Mouse (Mus musculus) frontal cortex, postnatal 36 days (tissue): ENCODE results near the gene Tyrp1.

Experiments used
- DNase-seq, 2 experiments: peaks; one replicate each; pipeline ENCODE4 v3.0.0; 2022; ENCODE audit warnings: low spot score in 2 of 2

Gene Tyrp1

GRCm38 (mm10) chr4:80834050-80834449 lies at the start of gene Tyrp1:
Gene Tyrp1 (plus strand): TSS chr4:80834123.
- no peak for DNase-seq

GRCm38 (mm10) chr4:80788339-80788738 lies 45.6 kb upstream of the Tyrp1 start:
- no peak for DNase-seq

- DNase-seq: no peak
These were observed 14.4 kb upstream of the Tyrp1 start for GRCm38 (mm10) chr4:80819511-80819910.

DNA sequence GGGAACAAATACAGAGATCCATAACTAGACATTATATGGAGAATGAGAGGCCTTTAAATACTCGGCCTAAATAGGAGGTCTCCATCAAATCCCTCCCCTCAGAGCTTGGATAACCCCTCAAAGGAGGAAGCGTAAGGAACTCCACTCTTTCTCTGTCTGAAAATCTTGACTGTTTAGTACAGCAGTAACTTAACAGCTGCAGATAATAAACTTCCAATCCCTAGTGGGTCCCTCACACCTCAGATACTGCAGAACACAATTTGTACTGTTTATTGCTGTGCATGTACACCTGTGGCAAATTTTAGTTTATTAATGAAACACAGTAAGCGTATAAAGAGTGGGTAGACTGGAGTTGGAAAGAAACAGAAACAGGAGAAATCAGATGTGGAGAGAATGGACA lies 12.0 kb upstream of the Tyrp1 start:
- no peak for DNase-seq

DNA sequence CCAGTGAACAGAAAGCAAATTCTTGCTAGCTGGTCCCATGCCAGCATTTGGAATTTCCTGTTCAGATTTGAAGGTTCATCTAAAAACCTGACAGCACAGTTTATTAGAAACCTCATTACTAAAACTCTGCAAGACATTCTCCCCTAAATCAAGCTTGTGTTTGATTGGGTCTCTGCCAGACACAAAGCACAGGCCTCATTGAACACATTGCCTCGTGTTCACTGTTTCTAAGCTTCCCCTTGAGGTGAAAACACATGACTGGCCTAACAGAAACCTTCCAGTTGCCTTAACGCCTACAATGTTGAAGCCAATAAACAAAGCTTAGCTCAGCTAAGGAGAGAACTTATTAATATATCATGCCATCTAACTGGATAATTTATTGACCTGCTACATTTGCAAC lies 5.7 kb upstream of the Tyrp1 start:
- no peak for DNase-seq

- no peak for DNase-seq
These were observed 5.4 kb downstream of the Tyrp1 start for GRCm38 (mm10) chr4:80839317-80839716.

GRCm38 (mm10) chr4:80841980-80842379 lies 8.1 kb downstream of the Tyrp1 start:
- no peak for DNase-seq

DNA sequence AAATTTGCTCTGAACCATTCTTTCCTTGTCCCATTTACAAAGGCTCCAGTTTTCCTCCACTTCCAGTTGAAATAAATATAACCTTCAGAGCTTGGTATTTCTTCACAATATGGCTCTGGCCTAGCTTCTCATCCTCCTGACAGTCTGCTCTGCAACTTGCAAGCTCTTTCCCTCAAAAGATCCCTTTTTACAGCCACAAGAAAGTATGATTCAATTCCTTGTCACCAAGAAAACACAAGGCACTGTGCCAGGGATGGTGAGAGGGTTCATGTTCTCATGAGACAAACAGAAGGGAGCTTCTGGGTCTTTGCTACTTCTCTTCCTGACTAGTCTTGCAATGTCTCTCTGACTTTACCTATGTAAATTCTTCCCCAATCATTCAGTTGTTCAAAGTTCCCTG lies 9.8 kb downstream of the Tyrp1 start:
- DNase-seq: peak; percentile 11 to 34

GRCm38 (mm10) chr4:80846052-80846451 lies 12.1 kb downstream of the Tyrp1 start:
- DNase-seq: no peak

GRCm38 (mm10) chr4:80852590-80853425 lies 18.9 kb downstream of the Tyrp1 start:
- no peak for DNase-seq

- peak; percentile 26 to 34 for DNase-seq
These were observed 21.6 kb downstream of the Tyrp1 start for GRCm38 (mm10) chr4:80855495-80855894.

DNA sequence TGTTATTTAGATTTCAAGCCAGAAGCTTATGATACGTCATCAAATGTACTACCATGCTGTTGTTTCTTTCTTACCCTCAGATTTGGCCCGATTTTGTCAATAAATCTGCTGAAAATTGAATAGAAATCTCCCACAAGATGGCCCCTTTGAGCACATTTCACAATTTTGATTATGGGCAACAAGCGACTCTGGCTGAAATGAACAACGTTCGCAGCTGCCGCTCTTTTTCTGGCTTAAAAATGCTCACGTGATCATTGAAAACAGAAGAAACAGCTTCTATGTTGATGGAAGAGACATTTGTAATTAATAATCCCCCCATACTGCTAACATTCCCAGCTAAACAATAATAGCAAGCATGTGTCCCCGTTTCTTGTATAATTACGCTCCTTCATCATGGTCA lies 29.0 kb downstream of the Tyrp1 start:
- DNase-seq: no peak

- DNase-seq: no peak
These were observed 30.0 kb downstream of the Tyrp1 start for GRCm38 (mm10) chr4:80863906-80864305.

GRCm38 (mm10) chr4:80864511-80864922 lies 30.6 kb downstream of the Tyrp1 start:
- peak; percentile 72 to 87 for DNase-seq

DNA sequence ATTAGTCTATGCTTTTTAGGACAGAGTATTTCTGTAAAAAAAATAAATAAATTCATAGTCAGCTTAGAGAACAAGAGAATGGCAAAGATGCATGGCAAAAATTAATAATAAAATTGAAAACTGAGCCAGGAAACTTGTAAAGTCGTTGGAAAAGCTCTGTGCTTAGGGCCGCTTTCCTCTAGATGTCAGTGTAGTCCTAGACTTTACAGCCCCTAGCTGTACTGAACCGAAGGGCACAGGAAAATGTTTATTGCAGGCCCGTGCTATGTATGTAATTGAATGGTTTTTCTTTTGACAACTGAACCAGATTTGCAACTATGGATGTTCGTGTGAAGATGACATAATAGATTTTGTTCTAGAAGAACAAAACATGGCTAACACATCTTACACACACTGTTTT lies 32.1 kb downstream of the Tyrp1 start:
- DNase-seq: peak in 1 of 2 experiments; percentile 30

- DNase-seq: no peak
These were observed 35.7 kb downstream of the Tyrp1 start for GRCm38 (mm10) chr4:80869598-80869997.

DNA sequence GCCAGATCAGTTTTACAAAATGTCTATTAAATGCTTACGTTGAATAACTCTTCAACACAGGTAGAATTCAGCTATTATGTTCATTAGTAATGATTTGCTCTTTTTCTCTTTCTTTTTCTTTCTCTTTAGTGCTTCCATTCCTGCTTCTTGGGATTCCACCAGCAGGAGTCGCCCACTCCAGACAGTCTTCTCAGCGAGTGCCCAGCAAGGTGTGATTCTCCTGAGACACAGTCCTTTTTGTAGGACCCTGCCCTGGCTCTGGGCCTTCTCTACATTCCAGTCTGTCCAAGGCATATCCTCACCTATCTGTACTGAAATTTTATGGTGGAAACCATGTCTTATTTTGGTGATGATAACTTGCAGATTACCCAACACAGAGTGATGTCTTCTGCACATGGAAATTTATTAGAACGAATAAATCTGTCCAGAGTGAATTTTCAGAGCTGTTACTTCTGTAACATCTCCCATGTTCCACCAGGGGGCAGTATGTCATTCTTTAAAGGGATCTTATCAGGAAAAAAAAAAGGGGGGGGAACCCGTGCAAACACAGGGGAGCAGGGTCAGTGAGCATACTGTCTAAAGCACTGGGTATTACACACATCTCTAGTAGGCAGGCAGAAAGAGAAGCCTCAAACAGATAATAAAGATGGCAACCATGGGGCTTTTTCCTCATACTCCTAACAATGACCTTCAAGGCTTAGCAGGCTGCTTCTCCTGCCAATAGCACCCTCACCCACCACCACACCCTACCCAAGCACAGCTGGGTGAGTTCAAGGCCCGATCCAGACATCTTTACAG lies 39.1 kb downstream of the Tyrp1 start:
- no peak for DNase-seq

GRCm38 (mm10) chr4:80874121-80874859 lies 40.4 kb downstream of the Tyrp1 start:
- DNase-seq: no peak

DNA sequence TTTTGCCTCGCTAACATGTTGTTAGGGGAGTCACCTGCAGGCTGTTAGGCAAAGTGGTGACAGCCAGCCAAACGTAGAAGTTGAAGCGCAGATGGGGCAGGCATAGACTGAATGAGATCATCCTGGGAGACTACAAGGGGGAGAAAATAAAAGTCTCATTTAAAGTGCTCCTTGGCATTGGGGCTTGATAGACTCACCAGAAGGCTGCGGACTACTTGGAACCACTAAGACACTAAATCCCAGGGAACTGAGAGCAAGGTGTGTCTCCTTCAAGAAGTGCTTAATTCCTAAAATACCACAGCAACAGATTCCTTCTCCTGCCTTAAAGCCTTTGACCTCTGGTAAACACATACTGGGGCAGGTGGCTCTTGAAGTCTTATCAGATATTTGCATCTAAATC lies 41.1 kb downstream of the Tyrp1 start:
- no peak for DNase-seq

- DNase-seq: no peak
These were observed 48.2 kb downstream of the Tyrp1 start for GRCm38 (mm10) chr4:80881996-80882599.

GRCm38 (mm10) chr4:80886631-80887030 lies 52.7 kb downstream of the Tyrp1 start:
- no peak for DNase-seq

- no peak for DNase-seq
These were observed 57.1 kb downstream of the Tyrp1 start for GRCm38 (mm10) chr4:80891004-80891403.
